Mouse (Mus musculus) left cerebral cortex, adult 11 months (tissue): Measurements from ENCODE around the gene Mmel1.

Experiments used
- DNase-seq: peaks from one replicate; pipeline ENCODE4 v3.0.0; 2022; ENCODE audit warnings: low spot score

Mmel1 gene

GRCm38 (mm10) chr4:154936542-154937255 lies 67.3 kb downstream of the Mmel1 start:
- DNase-seq, result no peak

- DNase-seq, result no peak
Observed at GRCm38 (mm10) chr4:154937746-154938145, 68.4 kb downstream of the Mmel1 start.

GRCm38 (mm10) chr4:154940156-154940555 lies 70.8 kb downstream of the Mmel1 start:
- no peak for DNase-seq

- DNase-seq, result no peak
Observed at GRCm38 (mm10) chr4:154941831-154942230, 72.4 kb downstream of the Mmel1 start.

- no peak for DNase-seq
Observed at GRCm38 (mm10) chr4:154942632-154943322, 73.4 kb downstream of the Mmel1 start.

GRCm38 (mm10) chr4:154943323-154944039 lies 74.1 kb downstream of the Mmel1 start:
- DNase-seq, result no peak

GRCm38 (mm10) chr4:154944121-154944590 lies 74.8 kb downstream of the Mmel1 start:
- peak; percentile 82 for DNase-seq
